Mouse (Mus musculus) liver, embryonic 14.5 days (tissue): ENCODE data around the gene Lmtk2. TPM values are rescaled to one million over a fixed set of nuclear protein-coding genes. Genes with fewer than 3 reads are reported as not detected.

Experiments used
- ATAC-seq: fragments of 200-750 bp; cut with Nextera tagmentation; 2 replicates; pipeline ENCODE4 v1.8.0; 2017; ENCODE audit warnings: moderate number of reproducible peaks, mild to moderate bottlenecking, moderate library complexity; ENCODE audit not compliant: insufficient read depth
- DNase-seq, 3 experiments: peaks; one replicate each; pipeline ENCODE4 v3.0.0-alpha.2; 2012 to 2013; ENCODE audit warnings: low read depth in 3 of 3, low spot score in 3 of 3
- H3K27ac ChIP-seq: fragments of 300-500 bp; sonication (generic); 2 replicates; pipeline ENCODE4 v1.5.1; 2014; ENCODE audit warnings: moderate library complexity, mild to moderate bottlenecking, control low read depth, inconsistent platforms
- H3K27me3 ChIP-seq: fragments of 300-500 bp; sonication (generic); 2 replicates; pipeline ENCODE4 v1.6.1; 2014; ENCODE audit warnings: mild to moderate bottlenecking, low read length, moderate library complexity; ENCODE audit not compliant: control insufficient read depth, insufficient read depth
- H3K36me3 ChIP-seq: fragments of 300-500 bp; sonication (generic); replicated peaks from 2 replicates; pipeline ENCODE4 v1.6.1; 2014; ENCODE audit warnings: low read depth; ENCODE audit not compliant: control insufficient read depth, insufficient read depth
- H3K4me1 ChIP-seq, 2 experiments: fragments of 200-500 bp in 1 of 2; fragments of 300-500 bp in 1 of 2; sonication (generic) in 1 of 2; replicated peaks; 2 replicates each; pipeline ENCODE4 v1.6.1; 2012 to 2014; ENCODE audit warnings: antibody characterized with exemption in 1 of 2, inconsistent platforms in 1 of 2, low read length in 1 of 2; ENCODE audit not compliant: control insufficient read depth in 2 of 2, insufficient read depth in 2 of 2
- H3K4me2 ChIP-seq: fragments of 300-500 bp; sonication (generic); 2 replicates; pipeline ENCODE4 v1.6.1; 2014; ENCODE audit warnings: low read depth, mild to moderate bottlenecking, control low read depth, moderate library complexity
- H3K4me3 ChIP-seq, 2 experiments: fragments of 200-500 bp in 1 of 2; fragments of 300-500 bp in 1 of 2; sonication (generic) in 1 of 2; 2 replicates each; pipeline ENCODE4 v1.5.1; 2012 to 2014; ENCODE audit warnings: low read depth in 2 of 2, low read length in 2 of 2, mild to moderate bottlenecking in 2 of 2, control low read depth in 1 of 2, inconsistent platforms in 1 of 2, moderate library complexity in 1 of 2; ENCODE audit not compliant: insufficient read depth in 1 of 2
- H3K9ac ChIP-seq: fragments of 300-500 bp; sonication (generic); replicated peaks from 2 replicates; pipeline ENCODE4 v1.6.1; 2014; ENCODE audit warnings: mild to moderate bottlenecking, control low read depth, moderate library complexity
- H3K9me3 ChIP-seq: fragments of 300-500 bp; sonication (generic); 2 replicates; pipeline ENCODE4 v1.6.1; 2016; ENCODE audit warnings: low read length, mixed read lengths; ENCODE audit not compliant: control insufficient read depth
- CTCF ChIP-seq: IDR thresholded peaks from 2 replicates; pipeline ENCODE4 v1.5.1; 2016; ENCODE audit warnings: antibody characterized with exemption, low read depth, control low read depth
- EP300 ChIP-seq: IDR thresholded peaks from 2 replicates; pipeline ENCODE4 v1.6.1; 2016; ENCODE audit warnings: antibody characterized with exemption, low read depth
- WGBS: fragments of 180-500 bp; shearing (Covaris S2); extraction: QIAGEN DNeasy Blood & Tissue Kit; methylation state at CpG from one replicate; pipeline ENCODE4 v1.1.7; 2014; ENCODE audit not compliant: insufficient replicate concordance; 5-methylcytosine and 5-hydroxymethylcytosine counted together
- polyA plus RNA-seq, 2 experiments: library from polyadenylated mRNA; depleted of rRNA in 1 of 2; stranded (reverse) in 1 of 2; unstranded in 1 of 2; fragments of >200 nt; fragmentation: Nextera tagmentation in 1 of 2; extraction: Ambion mirVana in 1 of 2; gene quantifications; 2 replicates each; pipeline versions ENCODE4 v1.2.1 to v1.2.3; 2012 to 2014

Lmtk2 gene
- polyA plus RNA-seq (2012; rRNA removed) (2.4 and 2.9 TPM in 2 replicates), polyA plus RNA-seq (2014; fragmentation: Nextera tagmentation; extraction: Ambion mirVana) (1.5 and 1.7 TPM in 2 replicates)

- Histone ChIP-seq H3K36me3 (no peaks in the 10 kb centered on the region), H3K27me3 (peaks cover 10% of the 10 kb centered on the region), H3K9me3 (no peaks in the 10 kb centered on the region), H3K4me1 (peaks cover 22 to 25% of the 10 kb centered on the region in 2 experiments), H3K4me3 (peak within 1 kb of the TSS; percentile 72 to 85), H3K4me2 (peak within 1 kb of the TSS; percentile 68), H3K27ac (peak within 1 kb of the TSS; percentile 27; the same call in 1 of the 2 replicates), H3K9ac (peak within 1 kb of the TSS; percentile 85)
- peak; percentile 91 to 93 (median 92) for DNase-seq
- no peak for TF ChIP-seq EP300
- TF ChIP-seq CTCF = peak; percentile 97
- WGBS = under 1% methylated on average over 84 of the region's 90 CpGs
- peak; percentile 99 for ATAC-seq
These were observed at the start of gene Lmtk2 for GRCm38 (mm10) chr5:144100149-144100935. Lmtk2 (plus strand) TSS chr5:144100436.

- peak in 1 of 3 experiments; percentile 10 for DNase-seq
These were observed 49.0 kb upstream of the Lmtk2 start for GRCm38 (mm10) chr5:144051268-144051667.

GRCm38 (mm10) chr5:144053450-144053849, 46.8 kb upstream of the Lmtk2 start:
- Histone ChIP-seq H3K36me3 (no peaks in the 10 kb centered on the region), H3K9me3 (no peaks in the 10 kb centered on the region), H3K27ac (no peak overlapping the region), H3K4me3 (no peak overlapping the region), H3K27me3 (no peaks in the 10 kb centered on the region), H3K9ac (no peak overlapping the region), H3K4me1 (no peaks in the 10 kb centered on the region), H3K4me2 (no peak overlapping the region)
- ATAC-seq = no peak
- DNase-seq = no peak
- WGBS = 36% methylated on average over 3 of the region's 3 CpGs
- TF ChIP-seq CTCF (no peak), EP300 (no peak)

More at GRCm38 (mm10) chr5:144051268-144051667, 49.0 kb upstream of the Lmtk2 start:
- Histone ChIP-seq H3K36me3 (no peaks in the 10 kb centered on the region), H3K9ac (no peak overlapping the region), H3K4me1 (no peaks in the 10 kb centered on the region), H3K9me3 (no peaks in the 10 kb centered on the region), H3K4me3 (no peak overlapping the region), H3K4me2 (no peak overlapping the region), H3K27ac (no peak overlapping the region), H3K27me3 (no peaks in the 10 kb centered on the region)
- ATAC-seq = no peak
- TF ChIP-seq EP300 (no peak), CTCF (peak; percentile 68)

DNA sequence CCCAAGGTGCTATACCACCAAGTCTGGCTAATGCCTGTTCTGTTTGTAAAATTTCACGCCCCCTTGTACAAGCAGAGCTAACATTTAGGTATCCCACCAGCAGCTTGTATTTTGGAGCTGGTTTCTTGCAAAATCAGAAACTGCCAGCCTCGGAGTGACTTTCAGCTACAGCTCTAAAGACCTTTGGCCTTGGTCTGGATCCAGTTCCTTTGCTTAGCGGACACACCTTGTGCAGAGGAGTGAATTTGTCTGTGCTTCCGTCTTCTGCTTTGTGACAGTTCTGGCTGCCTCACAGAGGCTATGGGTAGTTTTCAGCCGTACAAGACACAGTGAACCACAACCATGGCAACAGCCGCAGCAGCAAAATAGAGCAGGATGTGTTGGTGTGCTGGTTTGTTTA, 45.9 kb upstream of the Lmtk2 start:
- H3K36me3 ChIP-seq = no peaks in the 10 kb centered on the region
- no peak overlapping the region for H3K27ac ChIP-seq
- H3K9me3 ChIP-seq = no peaks in the 10 kb centered on the region
- no peaks in the 10 kb centered on the region for H3K27me3 ChIP-seq
- no peak for TF ChIP-seq EP300
- no peak for TF ChIP-seq CTCF
- H3K4me3 ChIP-seq = no peak overlapping the region
- H3K4me2 ChIP-seq = no peak overlapping the region
- no peaks in the 10 kb centered on the region for H3K4me1 ChIP-seq
- no peak for ATAC-seq
- DNase-seq = no peak
- 64% methylated on average over 6 of the region's 6 CpGs for WGBS
- H3K9ac ChIP-seq = no peak overlapping the region

GRCm38 (mm10) chr5:144064093-144064492, 36.1 kb upstream of the Lmtk2 start:
- H3K9me3 ChIP-seq = no peaks in the 10 kb centered on the region
- H3K4me1 ChIP-seq = no peaks in the 10 kb centered on the region
- H3K4me3 ChIP-seq = no peak overlapping the region
- DNase-seq = no peak
- no peaks in the 10 kb centered on the region for H3K36me3 ChIP-seq
- H3K27ac ChIP-seq = no peak overlapping the region
- H3K4me2 ChIP-seq = no peak overlapping the region
- TF ChIP-seq EP300 (no peak), CTCF (no peak)
- no peak overlapping the region for H3K9ac ChIP-seq
- WGBS = 40% methylated on average over 5 of the region's 5 CpGs
- no peaks in the 10 kb centered on the region for H3K27me3 ChIP-seq
- no peak for ATAC-seq
